Mouse (Mus musculus): ENCODE data around the gene Prkg1. TPM values are rescaled to one million over a fixed set of nuclear protein-coding genes. Genes with fewer than 3 reads are reported as not detected.

Gene Prkg1
- total and polyA plus RNA-seq, 3 experiments, result 2.2 to 13.6 (median 11.0) TPM

DNA sequence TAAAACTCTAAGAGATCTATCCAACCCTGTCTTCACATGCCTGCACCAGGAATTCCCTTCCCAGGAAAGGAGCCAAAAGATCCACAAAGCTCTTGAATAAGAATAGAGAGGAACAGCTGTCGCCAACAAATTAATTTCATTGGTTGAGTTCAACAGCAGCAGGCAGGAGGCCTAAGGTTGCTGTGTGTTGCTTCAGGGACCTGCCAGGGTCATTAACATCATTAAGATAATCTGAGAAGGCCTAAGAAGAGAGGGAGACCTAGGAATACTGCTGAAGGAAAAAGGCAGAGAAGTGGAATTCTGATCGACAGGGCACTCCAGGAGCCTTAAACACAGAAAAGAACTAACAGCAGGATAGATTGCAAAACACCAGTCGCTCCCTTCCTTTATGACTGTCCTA is 413.0 kb downstream of the Prkg1 start:
- no peak overlapping the region for H3K4me3 ChIP-seq
- TF ChIP-seq EP300 (IDR thresholded peaks at IDR 0.05; ENCODE audit: insufficient read depth, low read depth, low read length) (no peak), POLR2A (IDR thresholded peaks at IDR 0.05; ENCODE audit: insufficient read depth, low read depth, low read length) (no peak), CTCF (IDR thresholded peaks at IDR 0.05) (no peak)
- H3K79me2 ChIP-seq (replicated peaks; ENCODE audit: control insufficient read depth, insufficient read depth, low read length), result no peaks in the 10 kb centered on the region
- intact Hi-C loops (cut with DNase I), result loop anchor here (10.0 kb wide), 1 partner anchor 507 kb away; no protein-coding TSS in a partner anchor
- 52% methylated on average over 3 of the region's 3 CpGs for WGBS
- no peak overlapping the region for H3K9ac ChIP-seq (ENCODE audit: low read depth, low read length)
- DNase-seq, result no peak
- H3K36me3 ChIP-seq (ENCODE audit: control insufficient read depth, insufficient read depth, low read length), result no peaks in the 10 kb centered on the region
- H3K27ac ChIP-seq, result no peak overlapping the region
- no peaks in the 10 kb centered on the region for H3K27me3 ChIP-seq (ENCODE audit: control insufficient read depth, insufficient read depth, low read length)
- peaks cover 1% of the 10 kb centered on the region; the same call in 1 of the 2 replicates for H3K4me1 ChIP-seq (ENCODE audit: control insufficient read depth, insufficient read depth, low read length)

DNA sequence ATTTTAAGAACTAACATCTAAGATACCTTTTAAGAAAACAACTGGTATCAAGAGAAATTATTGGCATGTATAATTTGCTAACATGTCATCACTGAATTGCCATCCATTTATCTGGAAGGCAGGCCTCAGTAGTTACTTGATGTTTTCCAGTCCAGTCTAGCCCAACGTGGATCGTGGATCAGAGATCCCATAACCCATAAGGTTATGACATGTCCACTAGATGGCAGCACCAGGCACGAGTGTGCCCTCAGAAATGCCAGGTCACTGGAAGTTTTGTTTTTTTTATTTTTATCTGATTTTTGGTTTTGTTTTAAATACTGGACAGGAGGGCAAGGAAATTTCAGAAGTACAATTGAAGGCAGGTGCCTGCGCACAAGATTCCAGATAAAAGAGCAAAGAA is 422.7 kb downstream of the Prkg1 start:
- intact Hi-C loops (cut with DNase I), result loop anchor here (2.0 kb wide), 3 partner anchors 337 to 415 kb away; no protein-coding TSS in a partner anchor
- TF ChIP-seq CTCF (IDR thresholded peaks at IDR 0.05) (peak; percentile 94), EP300 (IDR thresholded peaks at IDR 0.05; ENCODE audit: insufficient read depth, low read depth, low read length) (no peak)
- no peak overlapping the region for H3K9ac ChIP-seq (ENCODE audit: low read depth, low read length)
- no peak overlapping the region for H3K27ac ChIP-seq
- no peaks in the 10 kb centered on the region; the same call in 1 of the 2 replicates for H3K4me1 ChIP-seq (ENCODE audit: control insufficient read depth, insufficient read depth, low read length)
- H3K79me2 ChIP-seq (replicated peaks; ENCODE audit: control insufficient read depth, insufficient read depth, low read length), result no peaks in the 10 kb centered on the region
- peak; percentile 19 to 33 for DNase-seq
- no peak overlapping the region for H3K4me3 ChIP-seq
- WGBS, result 13% methylated on average over 4 of the region's 4 CpGs
- no peaks in the 10 kb centered on the region for H3K27me3 ChIP-seq (ENCODE audit: control insufficient read depth, insufficient read depth, low read length)
- no peaks in the 10 kb centered on the region for H3K36me3 ChIP-seq (ENCODE audit: control insufficient read depth, insufficient read depth, low read length)

GRCm38 (mm10) chr19:31340898-31341297 is 423.9 kb downstream of the Prkg1 start:
- no peak for TF ChIP-seq CTCF (IDR thresholded peaks at IDR 0.05)
- no peak for TF ChIP-seq POLR2A (IDR thresholded peaks at IDR 0.05; ENCODE audit: insufficient read depth, low read depth, low read length)
- no peak for TF ChIP-seq EP300 (IDR thresholded peaks at IDR 0.05; ENCODE audit: insufficient read depth, low read depth, low read length)
- intact Hi-C loops (cut with DNase I), result no loop called here
- no peaks in the 10 kb centered on the region for H3K79me2 ChIP-seq (replicated peaks; ENCODE audit: control insufficient read depth, insufficient read depth, low read length)
- no peak overlapping the region for H3K27ac ChIP-seq
- H3K4me3 ChIP-seq, result no peak overlapping the region
- H3K27me3 ChIP-seq (ENCODE audit: control insufficient read depth, insufficient read depth, low read length), result no peaks in the 10 kb centered on the region
- H3K9ac ChIP-seq (ENCODE audit: low read depth, low read length), result no peak overlapping the region
- no peak for DNase-seq
- H3K36me3 ChIP-seq (ENCODE audit: control insufficient read depth, insufficient read depth, low read length), result no peaks in the 10 kb centered on the region
- WGBS, result 29% methylated on average over 1 of the region's 1 CpGs
- no peaks in the 10 kb centered on the region; the same call in 1 of the 2 replicates for H3K4me1 ChIP-seq (ENCODE audit: control insufficient read depth, insufficient read depth, low read length)

DNA sequence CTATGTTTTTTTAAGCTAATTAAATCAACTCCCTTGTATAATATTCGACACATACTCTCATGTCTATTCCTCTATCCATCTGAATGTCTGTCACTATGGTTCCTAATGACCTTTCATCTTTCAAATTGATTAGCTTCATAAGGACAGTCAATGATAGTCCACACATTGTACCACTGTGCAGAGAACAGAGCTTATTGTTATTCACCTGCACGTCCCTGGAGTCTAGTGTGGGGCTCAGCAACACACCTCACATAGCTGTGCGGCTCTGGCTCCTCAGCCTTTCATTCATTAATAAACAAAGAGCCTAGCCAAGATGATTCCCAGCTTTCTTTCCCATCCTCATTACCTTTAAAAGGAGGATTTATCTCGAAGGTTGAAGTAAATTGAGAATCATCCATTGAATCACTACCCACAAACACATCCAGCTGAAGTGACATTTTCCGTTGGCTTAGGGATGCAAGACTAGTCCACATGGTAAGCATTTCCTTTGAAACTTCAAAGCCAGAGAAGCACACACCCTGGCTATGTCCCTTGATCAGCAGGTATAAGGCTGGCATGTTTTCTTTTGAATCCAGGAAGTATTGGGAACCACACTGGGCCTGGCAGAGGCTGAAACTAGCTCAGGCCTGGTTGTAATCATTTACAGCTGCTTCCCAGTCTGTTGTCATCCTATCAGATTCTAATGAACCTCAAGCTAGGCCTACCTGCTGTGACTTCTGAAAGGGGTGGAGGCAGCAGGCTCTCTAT is 426.3 kb downstream of the Prkg1 start:
- intact Hi-C loops (cut with DNase I), result no loop called here
- no peaks in the 10 kb centered on the region for H3K36me3 ChIP-seq (ENCODE audit: control insufficient read depth, insufficient read depth, low read length)
- H3K4me1 ChIP-seq (ENCODE audit: control insufficient read depth, insufficient read depth, low read length), result no peaks in the 10 kb centered on the region; the same call in 1 of the 2 replicates
- DNase-seq, result no peak
- no peaks in the 10 kb centered on the region for H3K27me3 ChIP-seq (ENCODE audit: control insufficient read depth, insufficient read depth, low read length)
- WGBS, result 85% methylated on average over 5 of the region's 5 CpGs
- no peak overlapping the region for H3K4me3 ChIP-seq
- H3K27ac ChIP-seq, result no peak overlapping the region
- no peak for TF ChIP-seq EP300 (IDR thresholded peaks at IDR 0.05; ENCODE audit: insufficient read depth, low read depth, low read length)
- no peak for TF ChIP-seq POLR2A (IDR thresholded peaks at IDR 0.05; ENCODE audit: insufficient read depth, low read depth, low read length)
- TF ChIP-seq CTCF (IDR thresholded peaks at IDR 0.05), result no peak
- H3K79me2 ChIP-seq (replicated peaks; ENCODE audit: control insufficient read depth, insufficient read depth, low read length), result no peaks in the 10 kb centered on the region
- H3K9ac ChIP-seq (ENCODE audit: low read depth, low read length), result no peak overlapping the region

- WGBS, result 55% methylated on average over 6 of the region's 6 CpGs
- Histone ChIP-seq H3K4me3 (no peak overlapping the region), H3K79me2 (replicated peaks; ENCODE audit: control insufficient read depth, insufficient read depth, low read length) (no peaks in the 10 kb centered on the region), H3K36me3 (ENCODE audit: control insufficient read depth, insufficient read depth, low read length) (no peaks in the 10 kb centered on the region), H3K4me1 (ENCODE audit: control insufficient read depth, insufficient read depth, low read length) (no peaks in the 10 kb centered on the region; the same call in 1 of the 2 replicates), H3K27me3 (ENCODE audit: control insufficient read depth, insufficient read depth, low read length) (no peaks in the 10 kb centered on the region), H3K27ac (no peak overlapping the region), H3K9ac (ENCODE audit: low read depth, low read length) (no peak overlapping the region)
- peak in 1 of 2 experiments; percentile 6 for DNase-seq
- intact Hi-C loops (cut with DNase I), result no loop called here
- TF ChIP-seq CTCF (IDR thresholded peaks at IDR 0.05) (no peak), POLR2A (IDR thresholded peaks at IDR 0.05; ENCODE audit: insufficient read depth, low read depth, low read length) (no peak), EP300 (IDR thresholded peaks at IDR 0.05; ENCODE audit: insufficient read depth, low read depth, low read length) (no peak)
Measured at GRCm38 (mm10) chr19:31337863-31338217, 427.0 kb downstream of the Prkg1 start.

GRCm38 (mm10) chr19:31337163-31337862 is 427.5 kb downstream of the Prkg1 start:
- Histone ChIP-seq H3K36me3 (ENCODE audit: control insufficient read depth, insufficient read depth, low read length) (no peaks in the 10 kb centered on the region), H3K9ac (ENCODE audit: low read depth, low read length) (no peak overlapping the region), H3K27ac (no peak overlapping the region), H3K4me3 (no peak overlapping the region), H3K4me1 (ENCODE audit: control insufficient read depth, insufficient read depth, low read length) (no peaks in the 10 kb centered on the region), H3K79me2 (replicated peaks; ENCODE audit: control insufficient read depth, insufficient read depth, low read length) (no peaks in the 10 kb centered on the region), H3K27me3 (ENCODE audit: control insufficient read depth, insufficient read depth, low read length) (no peaks in the 10 kb centered on the region)
- intact Hi-C loops (cut with DNase I), result no loop called here
- WGBS, result 63% methylated on average over 8 of the region's 9 CpGs
- DNase-seq, result peak in 1 of 2 experiments; percentile 8
- TF ChIP-seq EP300 (IDR thresholded peaks at IDR 0.05; ENCODE audit: insufficient read depth, low read depth, low read length), result no peak
- no peak for TF ChIP-seq CTCF (IDR thresholded peaks at IDR 0.05)
- no peak for TF ChIP-seq POLR2A (IDR thresholded peaks at IDR 0.05; ENCODE audit: insufficient read depth, low read depth, low read length)
